ENCODE assay signal across 9 mouse cellular contexts in genomic region chr3:66400791-66401568, GRCm38 (mm10).
A peak's percentile ranks its signal among the peaks of the same experiment; 100 is the strongest.
DNase-seq lines count a peak whose midpoint lies in the region; ATAC-seq and TF ChIP-seq lines count a peak whose summit lies in the region.
"Had no signal": no experiment of that assay in that cellular context is flagged by ENCODE, and none has a peak within 500 bp of the region (broad histone marks: within the 10 kb centered on the region; RNA-seq: fewer than 3 reads in every experiment).

No protein-coding gene starts in this region.

- no peaks in the 10 kb centered on the region for H3K9me3 ChIP-seq in lung, embryonic 14.5 days (ENCODE audit: low read depth, low read length)
- no peaks in the 10 kb centered on the region for H3K9me3 ChIP-seq in embryonic facial prominence, embryonic 15.5 days (replicated peaks)
- H3K9me3 ChIP-seq in midbrain, embryonic 10.5 days (replicated peaks): no peaks in the 10 kb centered on the region
- H3K9me3 ChIP-seq: heart, embryonic 15.5 days had no signal

- no peaks in the 10 kb centered on the region for H3K36me3 ChIP-seq in lung, embryonic 14.5 days (ENCODE audit: insufficient read depth)
- H3K36me3 ChIP-seq in embryonic facial prominence, embryonic 15.5 days: no peaks in the 10 kb centered on the region
- H3K36me3 ChIP-seq in midbrain, embryonic 10.5 days: no peaks in the 10 kb centered on the region
- H3K36me3 ChIP-seq: heart, embryonic 15.5 days had no signal

- H3K27me3 ChIP-seq in lung, embryonic 14.5 days (ENCODE audit: insufficient read depth, low read length): no peaks in the 10 kb centered on the region
- no peaks in the 10 kb centered on the region for H3K27me3 ChIP-seq in embryonic facial prominence, embryonic 15.5 days
- no peaks in the 10 kb centered on the region for H3K27me3 ChIP-seq in midbrain, embryonic 10.5 days (ENCODE audit: low read depth, poor library complexity, severe bottlenecking)
- H3K27me3 ChIP-seq: heart, embryonic 15.5 days had no signal

- no peak overlapping the region for H3K9ac ChIP-seq in lung, embryonic 14.5 days
- no peak overlapping the region for H3K9ac ChIP-seq in embryonic facial prominence, embryonic 15.5 days
- H3K9ac ChIP-seq: heart, embryonic 15.5 days had no signal

- no peak overlapping the region for H3K4me2 ChIP-seq in lung, embryonic 14.5 days
- no peak overlapping the region for H3K4me2 ChIP-seq in embryonic facial prominence, embryonic 15.5 days (replicated peaks)
- H3K4me2 ChIP-seq: heart, embryonic 15.5 days had no signal

- TF ChIP-seq CTCF in gastrocnemius, adult 2 months (IDR thresholded peaks at IDR 0.05): no peak
- TF ChIP-seq CTCF in lung, embryonic 14.5 days (IDR thresholded peaks at IDR 0.05; ENCODE audit: low read depth): no peak

- peaks cover 4% of the 10 kb centered on the region; the same call in 1 of the 2 replicates for H3K4me1 ChIP-seq in lung, embryonic 14.5 days (ENCODE audit: insufficient read depth)
- H3K4me1 ChIP-seq in embryonic facial prominence, embryonic 15.5 days: 0 out of 2 replicates have a peak, but pooled peaks cover 5% of the 10 kb centered on the region
- H3K4me1 ChIP-seq in midbrain, embryonic 10.5 days: 0 out of 2 replicates have a peak, but pooled peaks cover 4% of the 10 kb centered on the region

- intact Hi-C loops in gastrocnemius, postnatal 14 days (cut with DNase I; ENCODE audit: low total_unique reads): no loop called here
- intact Hi-C loops in gastrocnemius, adult 2 months (cut with DNase I): loop anchor here (10.0 kb wide), 1 partner anchor 864 kb away; no protein-coding TSS in a partner anchor

- 46% methylated on average over 16 of the region's 16 CpGs for WGBS in lung, embryonic 14.5 days
- WGBS in embryonic facial prominence, embryonic 15.5 days: 48% methylated on average over 16 of the region's 16 CpGs
- WGBS in midbrain, embryonic 10.5 days: 75% methylated on average over 16 of the region's 16 CpGs

- peak; percentile 24 for DNase-seq in gastrocnemius, postnatal 14 days
- DNase-seq in gastrocnemius, adult 2 months: no peak
- peak; percentile 66 for DNase-seq in lung, embryonic 14.5 days
- DNase-seq in lung, postnatal 25 days (ENCODE audit: low spot score): no peak
- DNase-seq in layer of hippocampus, postnatal 36 days: no peak
- DNase-seq in midbrain, embryonic 10.5 days (ENCODE audit: low spot score): no peak

- H3K27ac ChIP-seq in gastrocnemius, adult 2 months: no peak overlapping the region
- no peak overlapping the region for H3K27ac ChIP-seq in lung, embryonic 14.5 days (ENCODE audit: low read depth)
- H3K27ac ChIP-seq in embryonic facial prominence, embryonic 15.5 days (replicated peaks): no peak overlapping the region
- H3K27ac ChIP-seq in midbrain, embryonic 10.5 days (replicated peaks): no peak overlapping the region
- H3K27ac ChIP-seq: heart, embryonic 15.5 days had no signal

- H3K4me3 ChIP-seq in gastrocnemius, adult 2 months: no peak overlapping the region
- no peak overlapping the region for H3K4me3 ChIP-seq in lung, embryonic 14.5 days (ENCODE audit: low read depth, low read length)
- H3K4me3 ChIP-seq in embryonic facial prominence, embryonic 15.5 days (replicated peaks): no peak overlapping the region
- H3K4me3 ChIP-seq in midbrain, embryonic 10.5 days: no peak overlapping the region
- H3K4me3 ChIP-seq: heart, embryonic 15.5 days had no signal

- ATAC-seq in lung, embryonic 14.5 days (ENCODE audit: insufficient read depth): peak; percentile 83
- peak; percentile 69 for ATAC-seq in embryonic facial prominence, embryonic 15.5 days (ENCODE audit: insufficient number of reproducible peaks, low FRiP score, low TSS enrichment, low read depth)
- peak; percentile 76 for ATAC-seq in megakaryocyte progenitor cell, adult 5-6 weeks (replicated peaks; ENCODE audit: poor library complexity)

Comparison
In these comparisons a context has a peak if more than half of its experiments do, and no peak if none do; other contexts are left out.
1. DNase-seq: peak in gastrocnemius, postnatal 14 days (single experiment) and lung, embryonic 14.5 days (single experiment); none in gastrocnemius, adult 2 months (single experiment), lung, postnatal 25 days (single experiment), layer of hippocampus, postnatal 36 days (0 of 2) and midbrain, embryonic 10.5 days (single experiment).
2. Peak in every context shown above with its lines, with median percentiles within 50 percentile points of each other: ATAC-seq.